Mouse (Mus musculus) natural killer cell, adult 2 months (primary cell): ENCODE data around the gene Tpm3.

Experiments used
- DNase-seq, 2 experiments: peaks; one replicate each; pipeline ENCODE4 v3.0.0; 2022; ENCODE audit warnings: low spot score in 2 of 2

Tpm3 gene

GRCm38 (mm10) chr3:90134993-90135392 lies 62.5 kb downstream of the Tpm3 start:
- DNase-seq: no peak

- DNase-seq: no peak
Measured at GRCm38 (mm10) chr3:90136660-90137059, 64.2 kb downstream of the Tpm3 start.

GRCm38 (mm10) chr3:90137606-90138005 lies 65.2 kb downstream of the Tpm3 start:
- no peak for DNase-seq

GRCm38 (mm10) chr3:90139962-90140361 lies 67.5 kb downstream of the Tpm3 start:
- DNase-seq: no peak

GRCm38 (mm10) chr3:90145461-90145860 lies 73.0 kb downstream of the Tpm3 start:
- no peak for DNase-seq

- no peak for DNase-seq
Measured at GRCm38 (mm10) chr3:90146651-90147050, 74.2 kb downstream of the Tpm3 start.
